Mouse (Mus musculus) intestine, postnatal 0 days (tissue): ENCODE results near the gene Dennd6a. TPM values are rescaled to one million over a fixed set of nuclear protein-coding genes. Genes with fewer than 3 reads are reported as not detected.

Experiments used
- ATAC-seq: fragments of 200-750 bp; cut with Nextera tagmentation; 2 replicates; pipeline ENCODE4 v1.8.0; 2017; ENCODE audit warnings: mild to moderate bottlenecking, moderate TSS enrichment, moderate library complexity
- H3K27ac ChIP-seq: fragments of 300-500 bp; sonication (generic); 2 replicates; pipeline ENCODE4 v1.5.1; 2014; ENCODE audit warnings: mild to moderate bottlenecking, low read depth, low read length, moderate library complexity
- H3K27me3 ChIP-seq: fragments of 300-500 bp; sonication (generic); replicated peaks from 2 replicates; pipeline ENCODE4 v1.6.1; 2014; ENCODE audit warnings: low read length, mixed read lengths; ENCODE audit not compliant: control insufficient read depth, insufficient read depth
- H3K36me3 ChIP-seq: fragments of 300-500 bp; sonication (generic); 2 replicates; pipeline ENCODE4 v1.6.1; 2014; ENCODE audit warnings: mild to moderate bottlenecking, moderate library complexity; ENCODE audit not compliant: control insufficient read depth, insufficient read depth
- H3K4me1 ChIP-seq: fragments of 300-500 bp; sonication (generic); replicated peaks from 2 replicates; pipeline ENCODE4 v1.6.1; 2014; ENCODE audit warnings: antibody characterized with exemption, low read length, mixed read lengths; ENCODE audit not compliant: control insufficient read depth, insufficient read depth
- H3K4me2 ChIP-seq: fragments of 300-500 bp; sonication (generic); replicated peaks from 2 replicates; pipeline ENCODE4 v1.6.1; 2014; ENCODE audit warnings: low read depth, mild to moderate bottlenecking, moderate library complexity
- H3K4me3 ChIP-seq: fragments of 300-500 bp; sonication (generic); 2 replicates; pipeline ENCODE4 v1.5.1; 2014; ENCODE audit warnings: low read depth, low read length
- H3K9ac ChIP-seq: fragments of 300-500 bp; sonication (generic); 2 replicates; pipeline ENCODE4 v1.6.1; 2014; ENCODE audit warnings: mild to moderate bottlenecking, low read depth, low read length
- H3K9me3 ChIP-seq: fragments of 300-500 bp; sonication (generic); 2 replicates; pipeline ENCODE4 v1.6.1; 2016; ENCODE audit warnings: mixed run types; ENCODE audit not compliant: control insufficient read depth
- CTCF ChIP-seq: sonication (generic); IDR thresholded peaks from 2 replicates; pipeline ENCODE4 v1.5.1; 2016; ENCODE audit warnings: low read depth, mild to moderate bottlenecking, control low read depth, antibody characterized with exemption, moderate library complexity
- WGBS: fragments of 180-500 bp; shearing (Covaris S2); extraction: QIAGEN DNeasy Blood & Tissue Kit; methylation state at CpG from one replicate; pipeline ENCODE4 v1.1.7; 2014; 5-methylcytosine and 5-hydroxymethylcytosine counted together
- polyA plus RNA-seq: library from polyadenylated mRNA; unstranded; fragments of >200 nt; fragmentation: Nextera tagmentation; extraction: Ambion mirVana; gene quantifications from 2 replicates; pipeline ENCODE4 v1.2.1, GENCODE M21; 2015

The Dennd6a gene
- polyA plus RNA-seq, 1 experiment from 2014 or later = 31.6 TPM

GRCm38 (mm10) chr14:26637851-26638707 is 64.4 kb downstream of the Dennd6a start, which contains the start of gene Arf4:
Arf4 (plus strand) TSS chr14:26638074.
- Histone ChIP-seq H3K36me3 (no peaks in the 10 kb centered on the region), H3K9ac (peak within 1 kb of the TSS; percentile 95), H3K4me2 (peak within 1 kb of the TSS; percentile 65), H3K9me3 (no peaks in the 10 kb centered on the region), H3K27ac (peak within 1 kb of the TSS; percentile 99), H3K4me1 (no peaks in the 10 kb centered on the region), H3K4me3 (peak within 1 kb of the TSS; percentile 98), H3K27me3 (no peaks in the 10 kb centered on the region)
- under 1% methylated on average over 82 of the region's 83 CpGs for WGBS
- peak; percentile 98 for ATAC-seq
- no peak for TF ChIP-seq CTCF

GRCm38 (mm10) chr14:26638708-26639084 is 65.0 kb downstream of the Dennd6a start:
- Histone ChIP-seq H3K36me3 (no peaks in the 10 kb centered on the region), H3K9me3 (no peaks in the 10 kb centered on the region), H3K9ac (peak overlapping the region; percentile 95), H3K4me2 (peak overlapping the region; percentile 65), H3K4me1 (no peaks in the 10 kb centered on the region), H3K4me3 (peak overlapping the region; percentile 98), H3K27me3 (no peaks in the 10 kb centered on the region), H3K27ac (peak overlapping the region; percentile 99)
- TF ChIP-seq CTCF = peak; percentile 8; the same call in 1 of the 2 replicates
- peak; percentile 33 for ATAC-seq
- WGBS = under 1% methylated on average over 16 of the region's 16 CpGs

GRCm38 (mm10) chr14:26639251-26639650 is 65.6 kb downstream of the Dennd6a start:
- peak overlapping the region; percentile 98 for H3K4me3 ChIP-seq
- H3K4me2 ChIP-seq = peak overlapping the region; percentile 65
- H3K4me1 ChIP-seq = no peaks in the 10 kb centered on the region
- no peaks in the 10 kb centered on the region for H3K27me3 ChIP-seq
- H3K36me3 ChIP-seq = no peaks in the 10 kb centered on the region
- TF ChIP-seq CTCF = no peak
- peak overlapping the region; percentile 99 for H3K27ac ChIP-seq
- peak overlapping the region; percentile 95 for H3K9ac ChIP-seq
- ATAC-seq = peak; percentile 13; the same call in 1 of the 2 replicates
- WGBS = 2% methylated on average over 11 of the region's 11 CpGs
- H3K9me3 ChIP-seq = no peaks in the 10 kb centered on the region

DNA sequence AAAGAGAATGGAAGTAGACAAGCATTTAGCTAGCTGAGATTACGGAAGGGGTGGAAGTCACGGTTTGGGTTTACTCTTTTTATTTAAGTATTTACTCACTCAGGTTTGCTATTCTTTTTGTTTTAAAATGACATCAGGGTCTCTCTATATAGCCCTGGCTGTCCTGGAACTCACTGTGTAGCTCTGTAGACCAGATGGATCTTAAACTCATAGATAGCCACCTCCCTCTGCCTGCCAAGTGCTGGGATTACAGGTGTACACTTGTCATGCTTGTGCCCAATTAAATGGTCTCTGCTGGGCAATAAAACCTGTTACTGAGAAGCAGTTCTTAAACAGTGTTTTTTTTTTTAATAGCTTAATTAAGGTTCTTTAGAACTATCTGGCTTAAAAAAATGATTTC is 66.3 kb downstream of the Dennd6a start:
- Histone ChIP-seq H3K4me1 (no peaks in the 10 kb centered on the region), H3K4me2 (peak overlapping the region; percentile 65), H3K4me3 (peak overlapping the region; percentile 98), H3K27me3 (no peaks in the 10 kb centered on the region), H3K9ac (0 out of 2 replicates have a peak overlapping the region, but pooled peaks have one; percentile 95), H3K27ac (0 out of 2 replicates have a peak overlapping the region, but pooled peaks have one; percentile 99), H3K36me3 (no peaks in the 10 kb centered on the region), H3K9me3 (no peaks in the 10 kb centered on the region)
- 15% methylated on average over 2 of the region's 2 CpGs for WGBS
- no peak for ATAC-seq
- peak; percentile 61 for TF ChIP-seq CTCF

- ATAC-seq = no peak
- Histone ChIP-seq H3K27me3 (no peaks in the 10 kb centered on the region), H3K9ac (no peak overlapping the region), H3K9me3 (no peaks in the 10 kb centered on the region), H3K4me1 (no peaks in the 10 kb centered on the region), H3K36me3 (no peaks in the 10 kb centered on the region; the same call in 1 of the 2 replicates), H3K4me2 (no peak overlapping the region), H3K27ac (no peak overlapping the region), H3K4me3 (no peak overlapping the region)
- 51% methylated on average over 3 of the region's 3 CpGs for WGBS
- TF ChIP-seq CTCF = no peak
Measured at GRCm38 (mm10) chr14:26643006-26643624, 69.5 kb downstream of the Dennd6a start.

- Histone ChIP-seq H3K36me3 (peaks cover 5% of the 10 kb centered on the region; the same call in 1 of the 2 replicates), H3K4me2 (no peak overlapping the region), H3K4me1 (no peaks in the 10 kb centered on the region), H3K27me3 (no peaks in the 10 kb centered on the region), H3K4me3 (no peak overlapping the region), H3K27ac (no peak overlapping the region), H3K9ac (no peak overlapping the region), H3K9me3 (no peaks in the 10 kb centered on the region)
- no peak for ATAC-seq
- TF ChIP-seq CTCF = no peak
- WGBS = 72% methylated on average over 5 of the region's 5 CpGs
Measured at GRCm38 (mm10) chr14:26645989-26646650, 72.5 kb downstream of the Dennd6a start.
